Mouse (Mus musculus) neutrophil, adult 5-6 weeks (primary cell): ENCODE measurements around the gene Leprot. TPM values are rescaled to one million over a fixed set of nuclear protein-coding genes. Genes with fewer than 3 reads are reported as not detected.

Source experiments
- ATAC-seq: fragments of 151-379, 151-347 bp; 2 replicates; pipeline ENCODE4 v1.8.0; 2017; ENCODE audit warnings: mild to moderate bottlenecking, moderate TSS enrichment; ENCODE audit not compliant: insufficient number of reproducible peaks, poor library complexity, low FRiP score, severe bottlenecking; ENCODE audit errors: extremely low read depth
- total RNA-seq: library from RNA; stranded (forward); fragments of 200-1000 nt; gene quantifications from 2 replicates; pipeline ENCODE4 v1.2.3, GENCODE M21; 2017

Gene Leprot
- 39.5 and 43.5 TPM in 2 replicates for total RNA-seq

DNA sequence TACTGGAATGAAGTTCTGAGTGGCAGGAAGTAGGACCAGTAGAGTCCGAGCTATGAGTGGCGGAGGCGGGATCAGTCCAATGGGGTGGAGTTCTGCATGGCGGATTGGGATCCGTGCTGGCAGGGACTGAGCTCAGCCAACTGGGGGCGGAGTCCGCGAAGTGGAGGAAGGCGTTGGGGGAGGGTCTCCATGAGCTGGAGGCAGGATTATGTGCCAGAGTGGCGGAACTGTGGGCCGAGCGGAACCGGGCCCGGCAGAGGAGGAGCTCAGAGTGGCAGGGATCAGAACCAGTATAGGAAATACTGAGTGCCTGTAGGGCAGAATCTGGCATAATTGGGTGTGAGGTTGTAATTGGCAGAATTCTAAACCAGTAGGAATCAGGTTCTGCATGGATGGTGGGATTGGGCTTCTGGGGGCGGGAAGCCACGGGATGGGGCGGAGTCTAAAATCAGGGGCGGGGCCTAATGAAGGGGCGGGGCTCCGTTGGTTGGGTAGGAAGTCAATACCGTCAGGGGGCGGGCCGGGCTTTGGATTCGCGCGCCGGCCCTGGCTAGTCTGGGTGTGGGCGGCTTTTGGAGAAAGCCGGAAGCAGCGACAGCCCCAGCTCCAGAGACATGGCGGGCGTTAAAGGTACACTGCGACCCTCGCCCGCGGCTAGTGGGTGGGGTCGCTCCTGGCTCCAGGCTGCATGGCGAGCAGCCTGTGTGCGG lies at the start of gene Leprot:
TSS of gene Leprot (plus strand) at position 523 of the 710 bp plus-strand sequence.
- peak; percentile 84 for ATAC-seq

- ATAC-seq = no peak
These were observed 45.8 kb upstream of the Leprot start for GRCm38 (mm10) chr4:101601758-101602157.

- no peak for ATAC-seq
These were observed 43.9 kb upstream of the Leprot start for GRCm38 (mm10) chr4:101603635-101604034.

DNA sequence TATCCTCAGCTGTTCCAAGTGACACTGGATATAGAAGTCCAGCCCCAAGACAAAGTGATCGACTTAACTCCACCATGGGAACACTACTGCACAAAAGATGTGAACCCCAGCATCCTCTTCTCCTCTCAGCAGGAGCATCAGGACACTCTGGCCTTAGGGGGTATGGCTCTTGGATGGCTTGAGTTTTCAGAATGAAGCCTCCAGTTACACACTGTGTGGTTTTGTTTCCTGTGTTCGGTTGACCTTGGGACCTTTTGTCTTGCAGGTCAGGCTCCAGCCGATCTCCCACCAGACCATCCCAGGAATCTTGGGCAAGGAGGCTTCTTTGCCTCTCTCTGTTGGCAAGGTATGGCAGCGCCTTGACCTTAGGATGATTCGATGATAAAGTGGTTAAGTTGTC lies 31.0 kb upstream of the Leprot start:
- no peak for ATAC-seq

DNA sequence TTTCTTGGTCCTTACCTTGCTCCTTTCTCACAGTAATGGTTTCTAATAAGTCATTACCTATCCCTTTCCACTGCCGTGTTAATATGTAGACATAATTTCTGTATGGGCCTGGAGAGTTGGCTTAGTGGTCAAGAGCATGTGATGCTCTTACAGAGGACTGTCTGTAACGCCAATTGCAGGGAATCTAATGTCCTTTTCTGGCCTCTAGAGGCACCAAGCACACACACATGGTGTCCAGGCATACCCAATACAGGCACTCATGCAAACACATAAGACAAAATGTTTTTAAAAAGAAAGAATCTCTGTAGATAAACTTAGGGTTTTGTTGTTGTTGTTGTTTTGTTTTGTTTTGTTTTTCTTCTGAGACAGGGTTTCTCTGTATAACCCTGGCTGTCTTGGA lies 29.8 kb upstream of the Leprot start:
- ATAC-seq = no peak

- no peak for ATAC-seq
These were observed 27.3 kb upstream of the Leprot start for GRCm38 (mm10) chr4:101620206-101620605.

- ATAC-seq = no peak
These were observed 26.3 kb upstream of the Leprot start for GRCm38 (mm10) chr4:101621241-101621640.

DNA sequence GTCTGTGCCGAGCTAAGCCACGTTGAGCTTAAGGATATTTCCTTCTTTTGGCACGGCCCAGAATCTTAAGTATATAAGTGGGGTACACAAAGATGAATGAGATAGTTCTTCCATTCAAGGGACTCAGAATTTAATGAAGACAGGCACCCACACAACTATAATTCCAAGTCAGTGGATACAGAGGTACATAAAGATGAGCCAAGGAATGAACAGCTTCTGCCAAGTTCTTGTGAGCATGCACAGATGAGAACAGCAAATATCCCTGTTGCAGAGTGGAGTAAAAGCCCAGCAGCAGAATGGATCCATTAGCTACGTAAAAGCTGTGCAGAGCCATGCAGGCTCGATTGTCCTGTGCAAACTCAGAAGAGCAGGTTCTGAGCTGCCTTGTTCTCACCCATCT lies 22.2 kb upstream of the Leprot start:
- no peak for ATAC-seq

DNA sequence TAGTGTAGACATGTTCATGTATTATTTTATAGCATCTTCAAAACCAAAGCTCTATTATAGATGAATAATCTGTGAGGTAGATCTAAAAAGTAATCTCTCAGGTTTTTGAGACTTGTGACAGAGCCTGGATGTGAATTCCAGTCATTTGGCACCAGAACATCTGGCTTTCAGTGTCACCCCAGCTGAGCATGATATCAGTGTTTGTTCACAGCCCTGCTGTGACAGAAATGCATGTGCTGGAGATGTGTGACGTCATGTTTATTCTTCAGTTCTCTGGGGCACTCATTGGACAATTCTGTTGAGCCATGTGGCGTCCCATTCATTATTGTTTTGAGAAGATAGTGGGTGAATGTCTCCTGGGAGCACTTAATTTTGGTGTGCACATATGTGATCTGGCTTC lies 11.9 kb upstream of the Leprot start:
- ATAC-seq = no peak

- ATAC-seq = no peak
These were observed 10.0 kb upstream of the Leprot start for GRCm38 (mm10) chr4:101637472-101637871.

GRCm38 (mm10) chr4:101640631-101641030 lies 6.9 kb upstream of the Leprot start:
- ATAC-seq = no peak

DNA sequence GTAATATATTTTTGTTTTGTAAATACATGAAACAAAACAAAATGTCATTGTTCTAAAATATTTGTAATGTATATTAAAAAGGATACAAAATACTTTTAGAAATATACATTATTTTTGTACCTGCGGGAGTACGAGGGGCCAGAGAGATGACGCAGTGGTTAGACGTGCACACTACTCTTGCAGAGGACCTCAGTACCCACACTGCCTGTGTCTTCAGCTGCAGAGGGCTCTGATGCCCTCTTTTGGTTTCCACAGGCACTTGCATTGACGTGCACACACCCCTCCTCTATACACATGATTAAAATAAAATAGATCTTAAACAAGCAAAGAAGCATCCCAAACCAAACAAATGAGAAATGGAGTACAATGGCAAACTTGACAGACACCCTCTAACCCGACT lies 4.8 kb upstream of the Leprot start:
- ATAC-seq = no peak

GRCm38 (mm10) chr4:101643216-101643615 lies 4.3 kb upstream of the Leprot start:
- ATAC-seq = no peak

DNA sequence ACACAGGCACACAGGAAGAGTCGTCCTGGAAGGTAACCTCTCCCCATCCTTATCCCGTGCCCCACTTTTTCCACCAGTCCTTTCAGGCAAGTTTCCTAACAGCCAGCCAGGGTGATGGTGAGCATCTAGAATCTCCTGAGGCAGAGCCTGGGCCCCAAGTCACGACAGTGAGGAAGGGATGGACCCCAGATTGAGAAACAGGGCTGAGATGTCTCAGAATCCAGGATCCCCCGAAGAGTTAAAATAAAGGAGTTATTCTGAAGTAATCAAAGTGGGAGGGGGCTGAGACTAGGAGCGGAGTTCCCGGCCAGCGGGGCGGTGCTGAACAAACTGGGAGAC lies 692 bp upstream of the Leprot start:
- no peak for ATAC-seq

GRCm38 (mm10) chr4:101647976-101648642 lies 591 bp downstream of the Leprot start:
- no peak for ATAC-seq

- ATAC-seq = no peak
These were observed 1.2 kb downstream of the Leprot start for GRCm38 (mm10) chr4:101648745-101649144.

DNA sequence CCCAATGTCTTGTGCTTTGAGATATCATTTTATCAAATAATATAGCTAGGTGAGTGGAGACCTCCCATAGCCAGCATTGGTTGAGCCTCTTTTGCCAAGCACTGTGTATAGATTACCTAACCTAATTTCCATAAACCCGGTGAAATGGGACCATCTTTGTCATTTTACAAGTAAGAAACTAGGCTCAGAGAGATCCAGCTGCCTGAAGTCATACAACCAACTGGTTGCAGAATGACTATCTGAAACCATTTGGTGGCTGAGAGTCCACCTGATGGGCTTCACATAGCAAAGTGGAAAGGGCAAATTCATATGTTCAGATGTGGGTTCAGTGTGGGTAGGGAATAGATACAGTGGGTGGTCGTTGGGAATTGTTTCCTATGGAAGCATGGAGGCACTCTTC lies 3.4 kb downstream of the Leprot start:
- no peak for ATAC-seq

GRCm38 (mm10) chr4:101654256-101654655 lies 6.7 kb downstream of the Leprot start:
- ATAC-seq = no peak

DNA sequence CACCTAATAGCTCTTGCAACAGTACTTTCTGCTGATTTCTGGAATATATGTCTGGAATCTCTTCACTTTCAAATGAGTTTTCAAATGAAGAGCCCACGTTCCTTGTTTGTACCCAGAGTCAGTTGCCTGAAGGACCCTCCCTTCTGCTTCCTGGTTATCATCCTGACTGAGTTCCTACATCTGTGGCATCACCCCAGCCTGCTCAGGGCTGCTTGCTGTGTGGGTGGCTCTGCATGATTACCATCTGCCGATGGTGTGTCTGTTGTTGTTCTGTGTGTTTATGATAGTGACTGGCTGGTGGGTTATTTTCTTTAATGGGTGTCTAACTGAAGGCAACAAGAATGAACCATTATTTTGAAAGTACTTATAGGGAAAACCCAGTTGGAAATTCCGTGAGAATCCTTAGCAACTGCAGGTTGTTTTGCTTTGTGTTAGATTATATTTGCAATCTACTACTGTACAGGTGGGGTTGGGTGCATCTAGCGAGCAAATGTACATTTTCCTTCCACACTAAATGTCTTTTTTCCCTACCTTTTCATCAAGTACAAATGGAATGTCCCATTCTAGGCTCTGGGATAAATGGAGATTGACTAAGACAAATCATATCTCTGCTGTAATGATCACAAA lies 7.4 kb downstream of the Leprot start:
- no peak for ATAC-seq

GRCm38 (mm10) chr4:101655415-101655790 lies 7.9 kb downstream of the Leprot start:
- no peak for ATAC-seq
